Mouse (Mus musculus): ENCODE results near the gene Shc1. TPM values are rescaled to one million over a fixed set of nuclear protein-coding genes. Genes with fewer than 3 reads are reported as not detected.
A peak's percentile ranks its signal among the peaks of the same experiment; 100 is the strongest.
"Not testable (repeated sequence)": the region's sequence is repeated elsewhere in the genome, so short reads cannot be mapped to it uniquely, and the experiment has no call there.

The Shc1 gene
- total RNA-seq, 4 experiments from 2014 or later: 16.4 to 22.3 (median 19.9) TPM

- DNase-seq (ENCODE audit: low spot score in 2 of 2): no peak
Observed at GRCm38 (mm10) chr3:89417840-89418169, 438 bp upstream of the Shc1 start.

- DNase-seq (ENCODE audit: low spot score in 2 of 2): peak in 1 of 2 experiments; percentile 36
Observed at GRCm38 (mm10) chr3:89418861-89419250, 613 bp downstream of the Shc1 start.

GRCm38 (mm10) chr3:89419571-89419970 is 1.3 kb downstream of the Shc1 start:
- DNase-seq (ENCODE audit: low spot score in 2 of 2): no peak

- DNase-seq (ENCODE audit: low spot score in 2 of 2): no peak
Observed at GRCm38 (mm10) chr3:89419981-89420380, 1.7 kb downstream of the Shc1 start.

DNA sequence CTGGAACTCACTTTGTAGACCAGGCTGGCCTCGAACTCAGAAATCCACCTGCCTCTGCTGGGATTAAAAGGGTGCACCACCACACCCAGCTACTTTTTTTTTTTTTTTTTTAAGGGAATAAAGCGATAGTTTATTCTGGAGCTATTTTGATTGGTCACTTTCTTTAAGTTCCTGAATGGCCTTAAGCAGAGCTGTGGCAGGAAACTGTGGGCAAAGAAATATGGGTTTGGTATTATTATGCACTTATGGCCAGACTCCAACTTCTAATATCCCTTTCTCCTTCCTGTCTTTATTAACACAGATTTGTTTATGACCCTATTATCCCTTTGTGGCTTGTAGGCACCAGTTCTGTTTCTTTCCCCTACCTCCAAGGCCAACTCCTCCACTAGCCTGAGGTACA is 2.2 kb downstream of the Shc1 start:
- no peak for DNase-seq (ENCODE audit: low spot score in 2 of 2)

DNA sequence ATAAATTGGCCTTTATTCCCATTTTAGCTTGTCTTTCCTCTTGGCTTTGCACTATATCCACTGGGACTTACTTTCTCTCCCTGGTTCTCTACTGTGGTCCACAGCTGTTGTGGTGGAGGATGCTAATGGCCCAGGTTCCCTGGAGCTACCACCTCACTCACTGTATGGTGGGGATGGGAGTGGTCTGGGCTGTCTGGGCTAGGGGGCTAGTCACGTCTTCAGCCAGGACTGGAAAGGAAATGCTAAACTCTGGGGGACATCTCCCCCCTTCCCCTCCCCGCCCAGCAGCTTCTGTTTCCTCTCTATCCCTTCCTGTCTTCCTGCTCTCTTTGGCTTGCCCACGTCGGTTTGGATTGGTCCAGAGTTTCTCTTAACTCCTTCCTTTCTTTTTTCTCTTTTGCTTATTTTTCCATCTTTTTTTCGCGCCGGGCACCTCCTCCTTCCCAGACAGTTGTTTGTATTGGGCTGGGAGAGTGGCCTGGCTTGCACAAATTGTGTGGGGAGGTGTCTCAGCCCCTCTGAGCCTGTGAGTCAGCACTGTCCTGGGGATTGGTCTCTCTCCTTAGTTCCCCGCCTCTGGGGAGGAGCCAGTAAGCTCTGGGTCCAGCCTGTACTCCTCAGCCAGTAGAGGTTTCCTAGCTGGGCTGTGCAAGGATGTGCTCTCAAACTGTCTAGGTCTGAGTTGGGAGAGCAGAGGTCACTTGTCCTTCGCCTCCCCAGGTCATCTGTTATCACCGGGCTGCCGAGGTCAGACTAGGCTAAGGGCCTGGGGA is 2.9 kb downstream of the Shc1 start:
- peak; percentile 69 to 72 for DNase-seq (ENCODE audit: low spot score in 2 of 2)

- no peak for DNase-seq (ENCODE audit: low spot score in 2 of 2)
Observed at GRCm38 (mm10) chr3:89421810-89422473, 3.7 kb downstream of the Shc1 start.

DNA sequence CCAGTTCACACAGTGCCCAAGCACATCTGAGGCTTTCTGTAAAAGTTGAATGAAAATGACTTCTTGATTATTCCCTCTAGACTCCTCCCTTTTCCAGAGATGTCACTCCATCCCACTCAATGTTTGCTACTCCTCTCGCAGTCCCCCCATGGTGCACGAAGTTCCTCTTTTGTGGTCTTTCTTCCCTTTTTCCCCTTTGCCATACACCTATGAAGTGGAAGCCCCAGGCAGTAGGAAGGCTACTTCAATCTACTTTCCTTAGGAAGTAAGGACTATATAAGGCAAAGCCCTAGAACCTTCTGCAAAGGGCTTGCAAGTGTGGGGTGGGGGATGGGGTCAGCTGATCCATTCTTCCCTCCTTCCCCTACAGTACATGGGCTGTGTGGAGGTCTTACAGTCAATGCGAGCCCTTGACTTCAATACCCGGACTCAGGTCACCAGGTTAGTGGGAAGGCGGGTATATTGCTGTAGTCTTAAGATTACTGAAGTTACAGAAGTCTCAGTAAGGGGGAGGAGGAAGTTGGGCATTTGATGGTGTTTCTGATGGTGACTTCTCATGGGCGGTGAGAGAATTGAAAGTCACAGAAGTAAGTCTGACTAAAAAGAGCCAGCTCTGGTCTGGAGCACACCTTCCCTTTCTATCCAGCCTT is 4.4 kb downstream of the Shc1 start:
- DNase-seq (ENCODE audit: low spot score in 2 of 2): no peak

GRCm38 (mm10) chr3:89424416-89425140 is 6.3 kb downstream of the Shc1 start:
- DNase-seq (ENCODE audit: low spot score in 2 of 2): no peak

GRCm38 (mm10) chr3:89425141-89425525 is 6.9 kb downstream of the Shc1 start:
- no peak for DNase-seq (ENCODE audit: low spot score in 2 of 2)

DNA sequence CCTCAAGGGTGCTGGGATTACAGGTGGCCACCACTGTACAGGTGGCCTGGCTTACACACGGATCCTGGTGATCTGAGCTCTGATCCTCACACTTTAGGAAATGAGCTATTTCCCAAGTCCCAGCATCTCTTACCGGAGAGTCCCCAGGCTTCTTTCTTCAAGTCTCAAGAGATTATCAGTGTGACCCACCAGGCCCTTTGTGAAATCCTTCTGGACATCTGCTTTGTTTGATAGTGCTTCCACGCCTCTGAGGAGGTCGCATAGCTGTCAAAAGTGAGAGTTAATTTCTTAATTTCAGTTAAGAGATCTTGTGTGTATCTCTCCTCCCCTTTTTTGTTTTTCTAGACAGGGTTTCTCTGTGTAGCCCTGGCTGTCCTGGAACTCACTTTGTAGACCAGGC is 7.6 kb downstream of the Shc1 start:
- DNase-seq (ENCODE audit: low spot score in 2 of 2): no peak

DNA sequence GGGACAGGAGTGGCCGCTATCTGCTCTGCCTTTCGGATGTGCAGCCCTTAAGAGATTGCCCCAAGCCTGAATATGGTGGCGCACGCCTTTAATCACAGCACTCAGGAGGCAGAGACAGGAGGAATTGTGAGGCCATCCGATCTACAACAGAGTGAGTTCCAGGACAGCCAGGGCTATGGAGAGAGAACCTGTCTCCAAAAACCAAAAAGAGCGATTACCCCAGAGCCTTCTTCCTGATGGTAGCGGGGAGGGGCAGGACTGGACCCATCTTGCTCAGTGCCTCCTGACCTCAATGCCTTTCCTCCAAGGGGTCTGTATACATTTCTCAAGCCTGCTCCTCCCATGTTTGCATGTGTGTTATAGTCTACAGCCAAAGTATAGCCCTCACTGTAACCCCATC is 10.8 kb downstream of the Shc1 start:
- DNase-seq (ENCODE audit: low spot score in 2 of 2): not testable (repeated sequence)

GRCm38 (mm10) chr3:89430171-89431159 is 12.2 kb downstream of the Shc1 start, which contains the start of gene Pygo2:
Pygo2 (plus strand) TSS chr3:89430214.
- peak; percentile 94 to 95 for DNase-seq (ENCODE audit: low spot score in 2 of 2)

DNA sequence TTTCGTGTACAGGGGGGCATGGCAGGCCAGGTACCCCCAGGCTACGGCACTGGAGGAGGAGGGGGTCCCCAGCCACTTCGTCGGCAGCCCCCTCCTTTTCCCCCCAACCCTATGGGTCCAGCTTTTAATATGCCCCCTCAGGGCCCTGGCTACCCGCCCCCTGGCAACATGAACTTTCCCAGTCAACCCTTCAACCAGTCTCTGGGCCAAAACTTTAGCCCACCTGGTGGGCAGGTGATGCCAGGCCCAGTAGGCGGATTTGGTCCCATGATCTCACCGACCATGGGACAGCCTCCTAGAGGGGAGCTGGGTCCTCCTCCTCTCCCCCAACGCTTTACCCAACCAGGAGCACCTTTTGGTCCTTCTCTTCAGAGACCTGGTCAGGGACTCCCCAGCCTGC is 14.4 kb downstream of the Shc1 start:
- no peak for DNase-seq (ENCODE audit: low spot score in 2 of 2)

GRCm38 (mm10) chr3:89434532-89434931 is 16.3 kb downstream of the Shc1 start:
- DNase-seq (ENCODE audit: low spot score in 2 of 2): no peak

DNA sequence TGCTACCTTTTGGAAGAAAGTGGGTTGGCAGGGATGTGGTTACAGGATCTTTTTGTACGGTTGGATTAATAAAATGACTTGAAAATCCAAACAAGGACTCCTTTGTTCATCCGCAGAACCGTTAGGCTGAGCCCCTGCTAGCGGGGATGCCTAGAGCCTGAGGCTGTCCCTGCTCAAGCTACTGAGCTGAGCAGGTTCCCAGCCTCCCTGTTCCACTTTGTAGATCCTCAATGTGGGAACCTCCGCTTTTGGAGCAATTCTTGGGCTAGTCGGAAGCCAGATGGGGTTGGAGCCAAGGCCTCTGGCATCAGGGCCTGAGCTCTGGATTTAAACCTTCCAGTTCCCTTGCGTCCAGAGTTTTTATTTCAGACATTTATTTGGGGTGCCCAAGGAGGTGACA is 16.8 kb downstream of the Shc1 start:
- no peak for DNase-seq (ENCODE audit: low spot score in 2 of 2)

GRCm38 (mm10) chr3:89436176-89437113 is 18.2 kb downstream of the Shc1 start, which contains the start of gene Pbxip1:
Pbxip1 (plus strand) TSS chr3:89436706.
- no peak for DNase-seq (ENCODE audit: low spot score in 2 of 2)

- peak in 1 of 2 experiments; percentile 25 for DNase-seq (ENCODE audit: low spot score in 2 of 2)
Observed at GRCm38 (mm10) chr3:89437269-89437668, 19.0 kb downstream of the Shc1 start.

DNA sequence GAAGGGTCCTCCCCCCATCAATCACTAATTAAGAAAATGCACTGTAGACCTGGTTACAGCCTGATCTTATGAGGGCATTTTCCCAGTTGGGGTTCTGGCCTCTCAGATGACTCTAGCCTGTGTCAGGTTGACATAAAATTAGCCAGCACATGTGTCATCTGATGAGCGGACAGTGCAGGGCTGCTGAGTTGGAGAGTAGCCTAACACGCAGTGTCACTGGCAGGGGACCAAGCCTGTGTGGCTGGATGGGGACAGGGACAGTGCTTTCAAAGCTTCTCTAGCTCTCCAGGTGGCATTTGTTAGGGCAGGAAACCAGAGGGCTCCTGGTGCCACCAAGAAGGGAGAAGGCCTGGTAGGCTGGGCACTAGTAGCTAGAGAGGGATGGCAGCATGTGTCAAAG is 22.4 kb downstream of the Shc1 start:
- DNase-seq (ENCODE audit: low spot score in 2 of 2): no peak
